Mouse (Mus musculus) cortical plate, adult 2 months (tissue): ENCODE measurements at regions not wholly inside any gene's neighbourhood (a gene's known extent, or its start where the extent isn't known, plus 50 kb on each side); places are given as distances from the start of the nearest gene placed in this dataset.

Source experiments
- H3K27ac ChIP-seq: fragments of 200-500 bp; 2 replicates; pipeline ENCODE4 v1.5.1; 2012; ENCODE audit warnings: low read length, control low read depth, inconsistent platforms; ENCODE audit not compliant: insufficient read depth
- H3K4me1 ChIP-seq: fragments of 200-500 bp; 2 replicates; pipeline ENCODE4 v1.6.1; 2011; ENCODE audit warnings: low read length; ENCODE audit not compliant: control insufficient read depth, insufficient read depth
- H3K4me3 ChIP-seq: fragments of 200-500 bp; 2 replicates; pipeline ENCODE4 v1.5.1; 2011; ENCODE audit warnings: mild to moderate bottlenecking, low read length, control low read depth; ENCODE audit not compliant: insufficient read depth
- CTCF ChIP-seq: fragments of 200-500 bp; IDR thresholded peaks from 2 replicates; pipeline ENCODE4 v1.5.1; 2011; ENCODE audit warnings: mild to moderate bottlenecking, control low read depth, low read length; ENCODE audit not compliant: insufficient read depth; ENCODE audit errors: extremely low read depth
- POLR2A ChIP-seq: fragments of 200-500 bp; IDR thresholded peaks from 2 replicates; pipeline ENCODE4 v1.6.1; 2011; ENCODE audit warnings: mild to moderate bottlenecking, low read length, control low read depth; ENCODE audit not compliant: insufficient read depth; ENCODE audit errors: extremely low read depth

GRCm38 (mm10) chr12:12506671-12507070, 244.7 kb downstream of the Fam49a start:
- TF ChIP-seq POLR2A: no peak
- TF ChIP-seq CTCF: no peak
- no peak overlapping the region for H3K27ac ChIP-seq
- no peak overlapping the region for H3K4me3 ChIP-seq
- no peaks in the 10 kb centered on the region for H3K4me1 ChIP-seq

- TF ChIP-seq POLR2A (no peak), CTCF (no peak)
- H3K4me3 ChIP-seq: no peak overlapping the region
- H3K4me1 ChIP-seq: no peaks in the 10 kb centered on the region
- H3K27ac ChIP-seq: no peak overlapping the region
These were observed 243.7 kb downstream of the Fam49a start for GRCm38 (mm10) chr12:12505590-12505989.

DNA sequence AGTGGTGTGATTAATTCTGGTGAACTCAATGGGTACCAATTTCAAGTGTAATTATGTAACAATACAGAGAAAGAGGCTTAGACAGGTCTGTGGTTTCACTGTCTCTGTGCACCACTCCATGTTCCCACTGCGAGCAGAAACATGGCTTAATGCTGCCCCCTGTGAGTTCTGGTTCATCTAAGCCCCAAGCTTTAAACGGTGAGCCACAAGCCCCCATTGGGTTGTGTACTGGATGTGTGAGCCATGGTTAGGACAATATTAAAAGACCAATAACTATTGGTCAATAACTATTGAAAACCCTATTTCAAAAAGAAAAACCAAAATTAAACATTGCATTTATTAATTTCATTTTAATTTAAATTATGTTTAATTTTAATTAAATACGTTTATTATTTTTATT, 238.0 kb downstream of the Fam49a start:
- no peaks in the 10 kb centered on the region for H3K4me1 ChIP-seq
- no peak overlapping the region for H3K4me3 ChIP-seq
- no peak overlapping the region for H3K27ac ChIP-seq
- no peak for TF ChIP-seq POLR2A
- TF ChIP-seq CTCF: no peak

DNA sequence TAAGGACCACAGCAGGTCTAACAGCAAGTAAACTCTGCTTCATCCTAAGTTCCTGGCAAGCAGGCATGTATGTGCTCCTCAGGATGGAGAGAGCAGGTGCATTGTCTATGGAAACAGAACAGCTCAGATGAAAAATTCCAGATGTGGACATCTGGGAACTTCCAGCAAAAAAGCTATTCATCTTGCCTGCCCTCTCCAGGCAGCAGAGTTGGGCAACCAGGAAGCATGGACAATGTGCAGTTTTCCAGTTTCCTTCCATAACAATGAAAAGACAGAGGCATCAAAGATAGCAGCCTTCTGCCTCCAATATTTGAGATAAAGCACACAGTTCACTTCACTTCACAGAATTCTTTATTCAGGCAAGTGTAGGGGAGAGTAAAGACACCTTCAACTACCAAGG, 236.7 kb downstream of the Fam49a start:
- H3K4me1 ChIP-seq: no peaks in the 10 kb centered on the region
- no peak overlapping the region for H3K27ac ChIP-seq
- TF ChIP-seq POLR2A (no peak), CTCF (no peak)
- H3K4me3 ChIP-seq: no peak overlapping the region

DNA sequence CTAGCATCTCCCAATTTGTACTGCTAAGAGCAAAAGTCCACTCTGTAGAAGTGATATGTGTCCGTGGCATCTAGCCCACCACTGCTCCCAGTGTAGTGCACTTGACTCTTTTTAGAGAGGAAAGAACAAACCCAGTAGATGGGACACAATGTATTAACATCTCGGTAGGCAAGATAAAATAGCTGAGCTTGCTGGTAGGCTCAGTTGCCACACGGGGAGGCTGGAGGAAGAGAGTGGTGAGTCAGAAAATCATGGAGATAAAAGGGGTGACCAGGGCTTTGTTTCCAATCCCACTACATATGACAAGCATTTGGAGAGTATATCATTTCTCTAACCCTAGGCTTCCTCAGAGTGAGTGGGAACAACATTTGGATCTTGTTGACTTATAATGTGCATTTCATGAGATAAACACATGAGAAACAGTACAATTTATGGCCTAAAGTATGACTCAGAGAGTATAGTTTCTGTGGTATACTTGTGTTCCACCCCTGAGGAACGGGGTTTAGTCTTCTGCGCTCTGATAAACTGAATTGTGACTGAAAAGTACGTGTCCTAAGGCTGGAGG, 235.4 kb downstream of the Fam49a start:
- Histone ChIP-seq H3K27ac (no peak overlapping the region), H3K4me1 (no peaks in the 10 kb centered on the region), H3K4me3 (no peak overlapping the region)
- TF ChIP-seq POLR2A (no peak), CTCF (no peak)

- Histone ChIP-seq H3K4me3 (no peak overlapping the region), H3K27ac (no peak overlapping the region), H3K4me1 (no peaks in the 10 kb centered on the region)
- TF ChIP-seq POLR2A (no peak), CTCF (no peak)
These were observed 234.7 kb downstream of the Fam49a start for GRCm38 (mm10) chr12:12496593-12497141.

- TF ChIP-seq CTCF (no peak), POLR2A (no peak)
- H3K4me3 ChIP-seq: no peak overlapping the region
- no peaks in the 10 kb centered on the region for H3K4me1 ChIP-seq
- no peak overlapping the region for H3K27ac ChIP-seq
These were observed 228.2 kb downstream of the Fam49a start for GRCm38 (mm10) chr12:12490173-12490572.

- Histone ChIP-seq H3K4me3 (no peak overlapping the region), H3K4me1 (no peaks in the 10 kb centered on the region), H3K27ac (no peak overlapping the region)
- TF ChIP-seq POLR2A (no peak), CTCF (no peak)
These were observed 226.2 kb downstream of the Fam49a start for GRCm38 (mm10) chr12:12488090-12488489.

DNA sequence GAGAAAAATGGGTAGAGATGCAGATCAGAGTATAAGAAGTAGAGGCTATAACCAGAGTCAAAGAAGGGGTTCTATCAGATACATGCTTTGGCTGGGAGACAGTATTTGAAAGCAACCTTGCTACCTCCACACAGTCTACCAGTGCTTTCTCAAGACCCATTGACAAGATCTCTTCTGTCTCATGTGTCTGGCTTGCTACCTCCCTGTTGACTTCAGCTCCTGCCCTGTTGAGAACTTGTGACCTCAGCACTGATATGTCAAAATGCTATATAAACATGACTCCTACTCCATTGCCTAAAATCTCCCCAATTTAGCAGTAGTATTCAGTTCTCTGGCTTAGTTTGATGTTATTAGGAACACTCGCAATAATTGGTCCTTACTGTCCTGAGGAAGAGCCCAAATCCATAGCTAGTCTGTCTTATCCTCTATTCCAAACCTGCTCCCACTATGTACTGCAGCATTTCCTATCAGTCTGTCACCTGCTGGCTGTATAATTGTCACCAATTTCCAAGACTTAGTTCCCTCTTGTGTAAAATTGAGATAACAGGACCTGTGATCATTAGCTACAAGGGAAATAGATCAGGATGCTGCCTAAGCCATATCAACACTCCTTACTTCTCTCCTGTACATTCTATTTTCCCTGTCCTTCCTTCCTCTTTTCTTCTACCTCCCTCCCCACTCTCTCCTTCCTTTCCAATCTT, 224.9 kb downstream of the Fam49a start:
- no peak for TF ChIP-seq POLR2A
- TF ChIP-seq CTCF: no peak
- H3K4me1 ChIP-seq: no peaks in the 10 kb centered on the region
- H3K27ac ChIP-seq: no peak overlapping the region
- H3K4me3 ChIP-seq: no peak overlapping the region

GRCm38 (mm10) chr12:12484921-12485680, 223.2 kb downstream of the Fam49a start:
- Histone ChIP-seq H3K4me3 (no peak overlapping the region), H3K4me1 (no peaks in the 10 kb centered on the region), H3K27ac (no peak overlapping the region)
- TF ChIP-seq POLR2A (no peak), CTCF (no peak)

DNA sequence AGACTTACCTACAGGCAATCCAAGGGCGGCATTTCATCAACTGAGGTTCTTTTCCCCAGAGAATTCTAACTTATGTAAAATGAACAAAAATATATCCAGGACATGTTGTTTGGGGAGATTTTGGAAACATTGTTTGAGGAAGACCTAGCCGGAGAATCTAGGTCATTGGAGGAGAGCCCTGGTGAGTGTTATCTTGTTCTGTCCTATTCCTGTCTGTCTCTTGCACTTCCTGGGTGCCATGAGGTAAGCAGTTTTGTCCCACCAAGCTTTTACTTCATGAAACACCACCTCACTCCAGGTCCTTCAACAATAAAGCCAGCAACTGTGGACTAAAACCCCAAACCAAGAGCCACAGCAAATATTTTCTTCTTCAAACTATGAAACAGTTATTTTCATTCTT, 218.5 kb downstream of the Fam49a start:
- no peak overlapping the region for H3K27ac ChIP-seq
- TF ChIP-seq CTCF (no peak), POLR2A (no peak)
- no peak overlapping the region for H3K4me3 ChIP-seq
- no peaks in the 10 kb centered on the region for H3K4me1 ChIP-seq
